Mouse (Mus musculus): ENCODE data around the gene Kif5c. TPM values are rescaled to one million over a fixed set of nuclear protein-coding genes. Genes with fewer than 3 reads are reported as not detected.

The Kif5c gene
- total and polyA plus RNA-seq, 2 experiments from 2014 or later = 163 to 408 TPM

DNA sequence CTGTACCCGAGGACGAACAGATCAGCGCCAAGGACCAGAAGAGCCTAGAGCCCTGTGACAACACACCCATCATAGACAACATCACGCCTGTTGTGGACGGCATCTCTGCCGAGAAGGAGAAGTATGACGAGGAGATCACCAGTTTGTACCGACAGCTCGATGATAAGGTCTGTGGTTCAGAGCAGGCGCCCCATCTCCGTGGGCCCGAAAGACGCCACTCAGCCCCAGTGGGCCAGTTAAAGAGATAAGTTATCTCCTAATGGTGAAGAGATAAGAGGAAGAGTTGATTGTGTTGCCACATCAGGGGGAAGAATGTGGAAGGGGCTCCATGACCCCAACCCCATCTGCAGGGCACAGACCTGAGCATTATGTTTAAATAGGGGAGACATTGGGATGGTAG lies 103.9 kb downstream of the Kif5c start:
- Histone ChIP-seq H3K4me1 (ENCODE audit: insufficient read depth) (peaks cover 19% of the 10 kb centered on the region; the same call in 1 of the 2 replicates), H3K27me3 (ENCODE audit: insufficient read depth, low read length) (no peaks in the 10 kb centered on the region), H3K36me3 (ENCODE audit: insufficient read depth) (peaks cover 28% of the 10 kb centered on the region), H3K4me3 (ENCODE audit: low read depth, low read length) (no peak overlapping the region), H3K9me3 (ENCODE audit: low read length) (no peaks in the 10 kb centered on the region), H3K4me2 (ENCODE audit: low read depth) (no peak overlapping the region), H3K9ac (no peak overlapping the region), H3K27ac (ENCODE audit: low read depth, low read length) (no peak overlapping the region)
- no peak for DNase-seq
- no peak for ATAC-seq
- 70% methylated on average over 13 of the region's 13 CpGs for WGBS
- no peak for TF ChIP-seq CTCF (IDR thresholded peaks at IDR 0.05; ENCODE audit: low read depth)

DNA sequence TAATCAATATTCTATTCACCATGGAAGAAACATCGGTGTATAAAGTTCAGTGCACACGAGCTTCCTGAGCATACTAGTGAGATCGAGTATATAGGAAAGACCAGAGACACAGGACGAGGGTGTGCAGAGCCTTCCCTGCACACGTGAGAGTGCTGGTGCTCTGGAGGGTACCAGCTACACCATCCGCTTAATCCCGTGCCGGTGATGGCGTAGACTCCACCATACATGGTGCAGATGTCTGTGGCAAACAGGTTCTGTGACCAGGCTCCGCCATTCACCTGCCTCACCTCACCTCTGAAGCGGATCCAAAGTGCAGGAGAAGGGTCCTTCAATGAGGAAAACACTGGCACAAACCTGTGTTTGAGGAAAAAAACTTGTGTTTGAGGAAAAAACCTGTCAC lies 107.6 kb downstream of the Kif5c start:
- WGBS = 56% methylated on average over 11 of the region's 11 CpGs
- DNase-seq (no peak), ATAC-seq (no peak)
- H3K4me1 ChIP-seq (ENCODE audit: insufficient read depth) = 0 out of 2 replicates have a peak, but pooled peaks cover 6% of the 10 kb centered on the region
- no peaks in the 10 kb centered on the region for H3K9me3 ChIP-seq (ENCODE audit: low read length)
- H3K9ac ChIP-seq = no peak overlapping the region
- H3K4me3 ChIP-seq (ENCODE audit: low read depth, low read length) = no peak overlapping the region
- H3K4me2 ChIP-seq (ENCODE audit: low read depth) = no peak overlapping the region
- no peak for TF ChIP-seq CTCF (IDR thresholded peaks at IDR 0.05; ENCODE audit: low read depth)
- H3K36me3 ChIP-seq (ENCODE audit: insufficient read depth) = peaks cover 50% of the 10 kb centered on the region
- peak overlapping the region; percentile 58; the same call in 1 of the 2 replicates for H3K27ac ChIP-seq (ENCODE audit: low read depth, low read length)
- no peaks in the 10 kb centered on the region for H3K27me3 ChIP-seq (ENCODE audit: insufficient read depth, low read length)

DNA sequence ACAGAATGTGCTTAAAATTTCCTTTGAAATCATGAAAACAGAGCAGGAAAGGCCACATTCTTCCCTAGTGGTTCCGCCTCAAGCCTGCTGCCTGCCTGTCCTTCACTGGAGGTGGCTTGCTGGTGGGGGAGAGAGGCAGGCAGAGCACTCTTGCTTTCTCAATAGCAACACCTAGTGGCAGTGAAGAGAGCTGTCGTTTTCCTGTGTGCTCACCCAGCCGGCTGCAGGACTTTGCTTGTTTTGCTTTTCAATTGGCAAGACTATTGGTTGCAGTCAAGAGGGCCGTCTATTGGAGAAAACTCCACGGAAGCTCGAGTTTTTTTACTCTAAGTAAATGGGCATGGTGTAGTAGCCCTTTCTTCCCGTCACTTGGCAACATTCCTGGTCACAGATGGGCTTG lies 108.1 kb downstream of the Kif5c start:
- WGBS = 5% methylated on average over 7 of the region's 7 CpGs

DNA sequence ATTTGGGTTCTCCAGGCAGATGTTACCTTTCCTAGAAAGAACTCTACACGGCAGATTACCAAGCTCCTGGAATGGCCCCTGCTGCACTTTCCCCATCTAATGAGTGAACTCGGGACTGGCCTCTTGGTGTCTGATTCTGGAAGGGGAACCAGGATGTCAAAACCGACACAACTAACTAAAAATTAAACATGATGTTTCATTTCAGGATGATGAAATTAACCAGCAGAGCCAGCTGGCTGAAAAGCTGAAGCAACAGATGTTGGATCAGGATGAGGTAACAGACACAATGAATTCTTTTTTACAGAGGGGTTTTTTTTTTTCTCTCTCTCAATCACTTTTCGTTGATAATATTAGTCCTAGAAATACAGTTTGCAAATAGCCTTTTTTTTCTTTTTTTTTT lies 108.6 kb downstream of the Kif5c start:
- Histone ChIP-seq H3K27ac (ENCODE audit: low read depth, low read length) (no peak overlapping the region), H3K36me3 (ENCODE audit: insufficient read depth) (peaks cover 57% of the 10 kb centered on the region), H3K27me3 (ENCODE audit: insufficient read depth, low read length) (no peaks in the 10 kb centered on the region), H3K4me3 (ENCODE audit: low read depth, low read length) (no peak overlapping the region), H3K4me2 (ENCODE audit: low read depth) (no peak overlapping the region), H3K4me1 (ENCODE audit: insufficient read depth) (0 out of 2 replicates have a peak, but pooled peaks cover 6% of the 10 kb centered on the region), H3K9ac (no peak overlapping the region), H3K9me3 (ENCODE audit: low read length) (no peaks in the 10 kb centered on the region)
- no peak for DNase-seq
- ATAC-seq = no peak
- WGBS = 50% methylated on average over 4 of the region's 4 CpGs
- TF ChIP-seq CTCF (IDR thresholded peaks at IDR 0.05; ENCODE audit: low read depth) = no peak

More for the DNA sequence above, 108.1 kb downstream of the Kif5c start:
- Histone ChIP-seq H3K9me3 (ENCODE audit: low read length) (no peaks in the 10 kb centered on the region), H3K4me2 (ENCODE audit: low read depth) (no peak overlapping the region), H3K9ac (no peak overlapping the region), H3K4me3 (ENCODE audit: low read depth, low read length) (no peak overlapping the region), H3K27ac (ENCODE audit: low read depth, low read length) (peak overlapping the region; percentile 58; the same call in 1 of the 2 replicates), H3K36me3 (ENCODE audit: insufficient read depth) (peaks cover 55% of the 10 kb centered on the region), H3K27me3 (ENCODE audit: insufficient read depth, low read length) (no peaks in the 10 kb centered on the region), H3K4me1 (ENCODE audit: insufficient read depth) (0 out of 2 replicates have a peak, but pooled peaks cover 6% of the 10 kb centered on the region)
- peak; percentile 94 for ATAC-seq
- TF ChIP-seq CTCF (IDR thresholded peaks at IDR 0.05; ENCODE audit: low read depth) = peak; percentile 95
- DNase-seq = peak; percentile 86

DNA sequence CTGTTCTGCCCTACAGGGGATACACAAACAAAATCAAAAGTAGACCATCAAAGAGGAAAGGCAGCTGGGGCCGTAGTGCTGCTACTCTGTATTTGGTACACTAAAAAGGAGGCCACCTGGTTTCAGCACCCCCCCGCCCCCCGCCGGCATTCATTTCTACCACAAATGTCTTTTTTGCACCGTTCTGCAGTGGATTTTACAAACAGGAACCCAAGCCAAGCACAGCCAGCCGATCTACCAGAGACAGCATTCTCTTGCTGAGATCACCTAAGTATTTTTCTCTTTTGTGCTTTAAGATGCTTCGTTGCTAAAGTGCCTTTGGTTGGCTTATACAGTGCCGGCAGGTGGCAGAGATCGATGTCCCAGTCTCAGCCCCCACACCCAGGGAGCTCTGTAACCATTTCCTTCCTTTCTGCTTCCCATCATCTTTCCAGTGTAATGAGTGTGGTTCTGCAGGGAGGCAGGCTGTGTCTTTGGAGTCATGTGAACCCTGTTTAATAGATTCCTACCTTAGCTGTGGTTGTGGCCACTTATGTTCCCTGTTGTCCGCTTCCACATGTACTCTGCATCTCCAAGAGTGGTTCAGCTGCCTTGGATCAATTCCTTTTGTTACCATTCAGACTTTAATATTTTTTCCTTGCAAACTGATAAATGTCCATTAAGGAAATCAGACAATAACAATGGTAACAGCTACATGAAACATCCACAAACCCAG lies 110.0 kb downstream of the Kif5c start:
- H3K4me3 ChIP-seq (ENCODE audit: low read depth, low read length) = no peak overlapping the region
- H3K9me3 ChIP-seq (ENCODE audit: low read length) = no peaks in the 10 kb centered on the region
- H3K4me1 ChIP-seq (ENCODE audit: insufficient read depth) = 0 out of 2 replicates have a peak, but pooled peaks cover 6% of the 10 kb centered on the region
- TF ChIP-seq CTCF (IDR thresholded peaks at IDR 0.05; ENCODE audit: low read depth) = no peak
- peaks cover 49% of the 10 kb centered on the region for H3K36me3 ChIP-seq (ENCODE audit: insufficient read depth)
- no peak overlapping the region for H3K9ac ChIP-seq
- WGBS = 82% methylated on average over 10 of the region's 10 CpGs
- ATAC-seq (no peak), DNase-seq (no peak)
- no peaks in the 10 kb centered on the region for H3K27me3 ChIP-seq (ENCODE audit: insufficient read depth, low read length)
- no peak overlapping the region for H3K27ac ChIP-seq (ENCODE audit: low read depth, low read length)
- H3K4me2 ChIP-seq (ENCODE audit: low read depth) = no peak overlapping the region

DNA sequence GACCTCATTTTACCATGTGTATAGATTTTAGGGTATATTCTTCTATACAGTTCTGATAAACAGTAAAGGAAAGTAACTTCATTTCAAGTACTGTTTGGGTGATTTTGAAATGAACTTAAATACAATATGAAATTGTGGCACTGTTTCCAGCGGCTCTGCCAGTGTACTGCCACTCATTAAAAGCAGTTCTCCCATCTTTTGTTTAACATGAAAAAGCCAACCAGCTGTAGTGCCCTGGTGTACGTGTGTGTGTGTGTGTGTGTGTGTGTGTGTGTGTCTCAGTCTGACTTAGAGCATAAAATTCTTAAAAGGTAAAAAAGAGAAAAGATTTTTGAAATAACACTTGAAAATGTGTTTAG lies 110.5 kb downstream of the Kif5c start:
- H3K27ac ChIP-seq (ENCODE audit: low read depth, low read length) = no peak overlapping the region
- 0 out of 2 replicates have a peak, but pooled peaks cover 6% of the 10 kb centered on the region for H3K4me1 ChIP-seq (ENCODE audit: insufficient read depth)
- no peak overlapping the region for H3K4me2 ChIP-seq (ENCODE audit: low read depth)
- no peak for TF ChIP-seq CTCF (IDR thresholded peaks at IDR 0.05; ENCODE audit: low read depth)
- no peak overlapping the region for H3K9ac ChIP-seq
- no peaks in the 10 kb centered on the region for H3K9me3 ChIP-seq (ENCODE audit: low read length)
- H3K4me3 ChIP-seq (ENCODE audit: low read depth, low read length) = no peak overlapping the region
- no peak for ATAC-seq
- H3K36me3 ChIP-seq (ENCODE audit: insufficient read depth) = peaks cover 44% of the 10 kb centered on the region
- 59% methylated on average over 2 of the region's 2 CpGs for WGBS
- DNase-seq = no peak
- no peaks in the 10 kb centered on the region for H3K27me3 ChIP-seq (ENCODE audit: insufficient read depth, low read length)

DNA sequence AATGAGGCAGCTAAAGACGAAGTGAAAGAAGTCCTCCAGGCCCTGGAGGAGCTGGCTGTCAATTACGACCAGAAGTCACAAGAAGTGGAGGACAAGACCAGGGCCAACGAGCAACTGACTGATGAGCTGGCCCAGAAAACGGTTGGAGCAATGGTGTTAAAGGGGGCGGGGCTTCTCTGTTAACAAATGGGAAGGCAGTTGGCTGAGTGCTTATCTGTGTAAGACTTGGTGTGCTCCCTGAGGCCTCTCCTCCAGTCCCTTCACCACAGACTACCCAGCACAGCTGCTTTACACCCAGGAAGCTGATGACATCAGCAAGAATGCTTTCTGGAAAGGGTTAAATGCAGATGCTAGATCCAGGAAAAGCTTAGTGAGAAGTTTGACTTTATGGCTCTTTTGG lies 111.1 kb downstream of the Kif5c start:
- 62% methylated on average over 5 of the region's 5 CpGs for WGBS
- no peak for TF ChIP-seq CTCF (IDR thresholded peaks at IDR 0.05; ENCODE audit: low read depth)
- no peak overlapping the region for H3K4me3 ChIP-seq (ENCODE audit: low read depth, low read length)
- no peaks in the 10 kb centered on the region for H3K27me3 ChIP-seq (ENCODE audit: insufficient read depth, low read length)
- 0 out of 2 replicates have a peak, but pooled peaks cover 6% of the 10 kb centered on the region for H3K4me1 ChIP-seq (ENCODE audit: insufficient read depth)
- no peaks in the 10 kb centered on the region for H3K9me3 ChIP-seq (ENCODE audit: low read length)
- DNase-seq (no peak), ATAC-seq (no peak)
- no peak overlapping the region for H3K27ac ChIP-seq (ENCODE audit: low read depth, low read length)
- H3K4me2 ChIP-seq (ENCODE audit: low read depth) = no peak overlapping the region
- H3K9ac ChIP-seq = no peak overlapping the region
- H3K36me3 ChIP-seq (ENCODE audit: insufficient read depth) = peaks cover 38% of the 10 kb centered on the region

All from forebrain, postnatal 0 days (tissue).